Mouse (Mus musculus) heart, adult 2 months (tissue): ENCODE measurements at regions not wholly inside any gene's neighbourhood (a gene's known extent, or its start where the extent isn't known, plus 50 kb on each side); places are given as distances from the start of the nearest gene placed in this dataset.

Source experiments
- DNase-seq, 2 experiments: peaks; one replicate each; pipeline ENCODE4 v3.0.0; 2021
- H3K27ac ChIP-seq: fragments of 200-600 bp; 2 replicates; pipeline ENCODE4 v1.8.1; 2022
- H3K27me3 ChIP-seq: fragments of 200-500 bp; 2 replicates; pipeline ENCODE4 v1.6.1; 2012; ENCODE audit warnings: mild to moderate bottlenecking, low read length, inconsistent platforms, mixed read lengths; ENCODE audit not compliant: control insufficient read depth, insufficient read depth
- H3K36me3 ChIP-seq: fragments of 200-500 bp; 2 replicates; pipeline ENCODE4 v1.6.1; 2012; ENCODE audit warnings: low read length, inconsistent platforms; ENCODE audit not compliant: control insufficient read depth, insufficient read depth
- H3K4me1 ChIP-seq: fragments of 200-500 bp; 2 replicates; pipeline ENCODE4 v1.6.1; 2011; ENCODE audit warnings: low read length; ENCODE audit not compliant: control insufficient read depth, insufficient read depth
- H3K4me3 ChIP-seq: fragments of 200-600 bp; 2 replicates; pipeline ENCODE4 v1.8.1; 2022
- H3K79me2 ChIP-seq: fragments of 200-500 bp; replicated peaks from 2 replicates; pipeline ENCODE4 v1.6.1; 2012; ENCODE audit warnings: mild to moderate bottlenecking, inconsistent platforms, low read length, moderate library complexity, mixed read lengths; ENCODE audit not compliant: control insufficient read depth, insufficient read depth
- H3K9ac ChIP-seq: fragments of 200-500 bp; 2 replicates; pipeline ENCODE4 v1.6.1; 2012; ENCODE audit warnings: low read depth, mild to moderate bottlenecking, control low read depth, inconsistent platforms, low read length, mixed read lengths
- CTCF ChIP-seq: fragments of 200-600 bp; IDR thresholded peaks from 2 replicates; pipeline ENCODE4 v1.8.1; 2022; ENCODE audit warnings: antibody characterized with exemption, mild to moderate bottlenecking, moderate library complexity
- EP300 ChIP-seq: fragments of 200-500 bp; IDR thresholded peaks from 2 replicates; pipeline ENCODE4 v1.6.1; 2011; ENCODE audit warnings: low read depth, low read length, control low read depth; ENCODE audit not compliant: insufficient read depth
- POLR2A ChIP-seq: fragments of 200-500 bp; IDR thresholded peaks from 2 replicates; pipeline ENCODE4 v1.6.1; 2011; ENCODE audit warnings: mild to moderate bottlenecking, low read depth, low read length, control low read depth; ENCODE audit not compliant: insufficient read depth
- WGBS: fragments of 180-500 bp; shearing (Covaris S2); methylation state at CpG from one replicate; pipeline ENCODE4 v1.1.7; 2018; 5-methylcytosine and 5-hydroxymethylcytosine counted together
- intact Hi-C: fragments of 180-260 bp; cut with DNase I; formaldehyde crosslinking; loops from one replicate; pipeline ENCODE4 v1.15.1; 2025

DNA sequence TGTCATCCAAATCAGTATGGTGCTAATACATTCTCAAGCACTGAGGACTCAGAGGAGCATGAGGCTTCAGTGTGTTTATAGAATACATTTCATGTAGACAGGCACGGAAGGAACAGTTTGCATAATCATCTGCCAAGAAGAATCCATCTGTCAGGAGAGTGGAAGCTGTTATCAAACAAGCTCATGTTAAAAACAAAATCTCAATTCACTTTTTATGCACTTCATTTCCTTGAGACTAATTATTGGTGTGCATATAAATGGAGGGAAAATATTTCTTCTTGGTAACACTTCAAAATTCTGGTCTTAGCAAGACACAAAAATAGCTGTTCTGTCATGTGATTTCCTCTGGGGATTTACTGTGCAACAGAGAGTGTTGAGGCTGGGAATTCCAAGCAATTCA, 90.1 kb upstream of the Fam174a start:
- WGBS, result 49% methylated on average over 1 of the region's 1 CpGs

GRCm38 (mm10) chr1:95241671-95242150, 71.7 kb upstream of the Fam174a start:
- no peaks in the 10 kb centered on the region for H3K79me2 ChIP-seq
- H3K4me3 ChIP-seq, result no peak overlapping the region
- H3K36me3 ChIP-seq, result no peaks in the 10 kb centered on the region
- no peaks in the 10 kb centered on the region for H3K4me1 ChIP-seq
- intact Hi-C loops, result no loop called here
- DNase-seq, result no peak
- no peaks in the 10 kb centered on the region for H3K27me3 ChIP-seq
- H3K27ac ChIP-seq, result no peak overlapping the region
- WGBS, result 77% methylated on average over 3 of the region's 3 CpGs
- TF ChIP-seq CTCF, result no peak
- TF ChIP-seq POLR2A, result no peak
- TF ChIP-seq EP300, result no peak
- H3K9ac ChIP-seq, result no peak overlapping the region

More for the DNA sequence above, 90.1 kb upstream of the Fam174a start:
- Histone ChIP-seq H3K9ac (no peak overlapping the region), H3K79me2 (no peaks in the 10 kb centered on the region), H3K4me1 (no peaks in the 10 kb centered on the region), H3K36me3 (no peaks in the 10 kb centered on the region), H3K4me3 (no peak overlapping the region), H3K27me3 (no peaks in the 10 kb centered on the region), H3K27ac (no peak overlapping the region)
- no peak for DNase-seq
- intact Hi-C loops, result no loop called here
- no peak for TF ChIP-seq EP300
- no peak for TF ChIP-seq CTCF
- TF ChIP-seq POLR2A, result no peak
